In genomic region chr11:23979332-23979731, GRCm38 (mm10) we compare ENCODE assay signal across 9 mouse cellular contexts.
DNase-seq lines count a peak whose midpoint lies in the region; ATAC-seq and TF ChIP-seq lines count a peak whose summit lies in the region.
"Had no signal": no experiment of that assay in that cellular context is flagged by ENCODE, and none has a peak within 500 bp of the region (broad histone marks: within the 10 kb centered on the region; RNA-seq: fewer than 3 reads in every experiment).

No protein-coding gene starts in this region.

- TF ChIP-seq CTCF in CH12.LX (conservative IDR thresholded peaks at IDR 0.05 in 1 of 2, IDR thresholded peaks at IDR 0.05 in 1 of 2; ENCODE audit: low read depth in 2 of 2, low read length in 2 of 2), result peak; percentile 92 to 95
- peak; percentile 90 for TF ChIP-seq CTCF in liver, postnatal 0 days (IDR thresholded peaks at IDR 0.05; ENCODE audit: low read depth)
- TF ChIP-seq CTCF in thymus, adult 2 months (IDR thresholded peaks at IDR 0.05; ENCODE audit: borderline replicate concordance, control insufficient read depth, extremely low read depth, insufficient read depth, low read length, poor library complexity), result peak; percentile 82; the same call in 1 of the 2 replicates

- H3K9me3 ChIP-seq in CH12.LX (replicated peaks; ENCODE audit: low read length), result no peaks in the 10 kb centered on the region
- H3K9me3 ChIP-seq in forebrain, embryonic 10.5 days, result no peaks in the 10 kb centered on the region
- H3K9me3 ChIP-seq in liver, postnatal 0 days (ENCODE audit: low read length), result no peaks in the 10 kb centered on the region
- H3K9me3 ChIP-seq: heart, embryonic 13.5 days had no signal

- in situ Hi-C loops in CH12.LX (cut with MboI; ENCODE audit: low pct_ligation_motif_present, low pct_unique_long_range_greater_than_20kb, low sequenced_read_pairs), result no loop called here

- H3K79me2 ChIP-seq in CH12.LX (replicated peaks; ENCODE audit: control insufficient read depth, extremely low read depth, insufficient read depth, poor library complexity, severe bottlenecking), result no peaks in the 10 kb centered on the region

- H3K27me3 ChIP-seq in CH12.LX (replicated peaks), result no peaks in the 10 kb centered on the region
- peaks cover 35% of the 10 kb centered on the region for H3K27me3 ChIP-seq in forebrain, embryonic 10.5 days (ENCODE audit: poor library complexity, severe bottlenecking)
- no peaks in the 10 kb centered on the region for H3K27me3 ChIP-seq in liver, postnatal 0 days (ENCODE audit: insufficient read depth, low read length)
- no peaks in the 10 kb centered on the region for H3K27me3 ChIP-seq in thymus, adult 2 months (ENCODE audit: control insufficient read depth, insufficient read depth, low read length)
- H3K27me3 ChIP-seq: heart, embryonic 13.5 days had no signal

- H3K4me3 ChIP-seq in CH12.LX (replicated peaks in 1 of 3; ENCODE audit: low read depth in 2 of 3, low read length in 2 of 3, poor library complexity in 1 of 3), result no peak overlapping the region
- no peak overlapping the region for H3K4me3 ChIP-seq in forebrain, embryonic 10.5 days
- H3K4me3 ChIP-seq in liver, postnatal 0 days (ENCODE audit: low read depth, low read length), result no peak overlapping the region
- no peak overlapping the region for H3K4me3 ChIP-seq in thymus, adult 2 months (ENCODE audit: control insufficient read depth, insufficient read depth, low read length)
- H3K4me3 ChIP-seq: heart, embryonic 13.5 days had no signal

- intact Hi-C loops in heart, postnatal 10 days (cut with DNase I), result loop anchor here (1.0 kb wide), 1 partner anchor 1883 kb away; no protein-coding TSS in a partner anchor

- H3K36me3 ChIP-seq in CH12.LX (replicated peaks in 1 of 2; ENCODE audit: control insufficient read depth in 1 of 2, insufficient read depth in 1 of 2, low read length in 1 of 2), result no peaks in the 10 kb centered on the region
- H3K36me3 ChIP-seq in forebrain, embryonic 10.5 days (replicated peaks), result no peaks in the 10 kb centered on the region
- no peaks in the 10 kb centered on the region for H3K36me3 ChIP-seq in liver, postnatal 0 days (replicated peaks; ENCODE audit: insufficient read depth, low read length)
- no peaks in the 10 kb centered on the region for H3K36me3 ChIP-seq in thymus, adult 2 months (ENCODE audit: control insufficient read depth, insufficient read depth, low read length)
- H3K36me3 ChIP-seq: heart, embryonic 13.5 days had no signal

- 15% methylated on average over 5 of the region's 5 CpGs for WGBS in forebrain, embryonic 10.5 days
- WGBS in liver, postnatal 0 days (ENCODE audit: insufficient replicate concordance), result 12% methylated on average over 5 of the region's 5 CpGs
- 13% methylated on average over 5 of the region's 5 CpGs for WGBS in thymus, adult 2 months

- peak; percentile 82 for TF ChIP-seq RAD21 in CH12.LX (IDR thresholded peaks at IDR 0.05; ENCODE audit: low read depth, low read length)

- TF ChIP-seq EP300 in CH12.LX (IDR thresholded peaks at IDR 0.05; ENCODE audit: low read length), result no peak
- TF ChIP-seq EP300 in liver, postnatal 0 days (IDR thresholded peaks at IDR 0.05; ENCODE audit: low read depth), result no peak

- no peak for ATAC-seq in liver, postnatal 0 days
- peak; percentile 87 for ATAC-seq in neutrophil, adult 5-6 weeks (ENCODE audit: extremely low read depth, insufficient number of reproducible peaks, low FRiP score, poor library complexity, severe bottlenecking)

- peak; percentile 89 for DNase-seq in CH12.LX (ENCODE audit: extremely low read depth)
- DNase-seq in brain, adult 2 months (ENCODE audit: low read depth, low spot score), result peak; percentile 91
- DNase-seq in forebrain, embryonic 10.5 days (ENCODE audit: extremely low spot score, low spot score), result peak; percentile 69
- peak; percentile 58 to 79 for DNase-seq in heart, postnatal 10 days
- DNase-seq in kidney, postnatal 25 days, result peak; percentile 61 to 69
- DNase-seq in liver, postnatal 0 days, result peak; percentile 76
- DNase-seq in thymus, adult 2 months, result peak; percentile 59

- dilution Hi-C loops in CH12.LX (cut with MboI; ENCODE audit: extremely low pct_ligation_motif_present, extremely low pct_unique_long_range_greater_than_20kb, low sequenced_read_pairs), result no loop called here

- H3K27ac ChIP-seq in CH12.LX (ENCODE audit: insufficient read depth, low read depth), result no peak overlapping the region
- H3K27ac ChIP-seq in forebrain, embryonic 10.5 days, result no peak overlapping the region
- no peak overlapping the region for H3K27ac ChIP-seq in liver, postnatal 0 days (ENCODE audit: low read depth)
- no peak overlapping the region for H3K27ac ChIP-seq in thymus, adult 2 months (ENCODE audit: control insufficient read depth, insufficient read depth, low read length)
- H3K27ac ChIP-seq: heart, embryonic 13.5 days had no signal

- TF ChIP-seq POLR2A in CH12.LX (IDR thresholded peaks at IDR 0.05; ENCODE audit: low read depth, low read length), result no peak
- no peak for TF ChIP-seq POLR2A in thymus, adult 2 months (IDR thresholded peaks at IDR 0.05; ENCODE audit: control insufficient read depth, extremely low read depth, insufficient read depth, low read length, poor library complexity)

- H3K9ac ChIP-seq in CH12.LX (ENCODE audit: insufficient read depth, low read depth), result no peak overlapping the region
- no peak overlapping the region for H3K9ac ChIP-seq in liver, postnatal 0 days (replicated peaks)
- H3K9ac ChIP-seq: heart, embryonic 13.5 days had no signal

- no peak overlapping the region for H3K4me2 ChIP-seq in CH12.LX (ENCODE audit: insufficient read depth, low read depth, poor library complexity, severe bottlenecking)
- H3K4me2 ChIP-seq in liver, postnatal 0 days (ENCODE audit: low read depth, low read length), result no peak overlapping the region
- H3K4me2 ChIP-seq: heart, embryonic 13.5 days had no signal

- peaks cover 2 to 27% of the 10 kb centered on the region in 2 experiments; a peak in 3 of 4 replicates for H3K4me1 ChIP-seq in CH12.LX (ENCODE audit: control insufficient read depth in 1 of 2, insufficient read depth in 2 of 2)
- H3K4me1 ChIP-seq in forebrain, embryonic 10.5 days, result no peaks in the 10 kb centered on the region
- no peaks in the 10 kb centered on the region for H3K4me1 ChIP-seq in liver, postnatal 0 days (ENCODE audit: insufficient read depth)
- no peaks in the 10 kb centered on the region for H3K4me1 ChIP-seq in thymus, adult 2 months (replicated peaks; ENCODE audit: control insufficient read depth, insufficient read depth, low read length)

TF ChIP-seq in CH12.LX, 34 proteins besides CTCF, POLR2A, EP300 and RAD21:
- TF ChIP-seq TCF12 (IDR thresholded peaks at IDR 0.05; ENCODE audit: low read depth, low read length), result no peak
- peak; percentile 75 for TF ChIP-seq SMC3 (IDR thresholded peaks at IDR 0.05; ENCODE audit: low read depth, low read length)
